ENCODE assay signal across 33 mouse cellular contexts in genomic region chr2:146246409-146247075, GRCm38 (mm10). TPM values are rescaled to one million over a fixed set of nuclear protein-coding genes. Genes with fewer than 3 reads are reported as not detected.
DNase-seq lines count a peak whose midpoint lies in the region; ATAC-seq lines count a peak whose summit lies in the region.
"Had no signal": no experiment of that assay in that cellular context is flagged by ENCODE, and none has a peak within 500 bp of the region (broad histone marks: within the 10 kb centered on the region; RNA-seq: fewer than 3 reads in every experiment).

No protein-coding gene starts in this region.

- H3K9ac ChIP-seq in midbrain, embryonic 11.5 days (ENCODE audit: low read length) = no peak overlapping the region
- no peak overlapping the region for H3K9ac ChIP-seq in midbrain, embryonic 15.5 days
- no peak overlapping the region for H3K9ac ChIP-seq in forebrain, embryonic 14.5 days (ENCODE audit: low read length)
- H3K9ac ChIP-seq: forebrain, postnatal 0 days; hindbrain, embryonic 14.5 days; limb, embryonic 13.5 days; neural tube, embryonic 12.5 days had no signal

- no peak for ATAC-seq in midbrain, embryonic 11.5 days (ENCODE audit: low FRiP score)
- no peak for ATAC-seq in midbrain, embryonic 15.5 days (replicated peaks)
- ATAC-seq in forebrain, embryonic 14.5 days = no peak
- ATAC-seq: forebrain, postnatal 0 days; inflammation-experienced regulatory T-cells, adult 6 months; midbrain, embryonic 16.5 days had no signal

- peak; percentile 31 to 39 for DNase-seq in frontal cortex, postnatal 36 days (ENCODE audit: low spot score in 2 of 2)
- no peak for DNase-seq in frontal cortex, postnatal 14 days (ENCODE audit: low spot score in 2 of 2)
- peak; percentile 79 for DNase-seq in midbrain, embryonic 11.5 days (ENCODE audit: low spot score, missing footprints)
- DNase-seq in brain, adult 2 months (ENCODE audit: low read depth, low spot score) = peak; percentile 63
- DNase-seq in yolk sac, embryonic 10.5 days (ENCODE audit: low spot score) = peak; percentile 33
- no peak for DNase-seq in forebrain, embryonic 14.5 days (ENCODE audit: low spot score)
- DNase-seq: adrenal gland, postnatal 25 days; cerebellum, adult 18-20 months; cerebellum, postnatal 14 days; forebrain, postnatal 0 days; gastrocnemius, adult 2 months; gastrocnemius, postnatal 36 days; heart, postnatal 10 days; kidney, adult 11 months; kidney, postnatal 36 days; spleen, adult 18-20 months; thymus, adult 2 months; thymus, postnatal 36 days had no signal

- no peaks in the 10 kb centered on the region for H3K27me3 ChIP-seq in midbrain, embryonic 11.5 days (ENCODE audit: control insufficient read depth, insufficient read depth, low read length)
- H3K27me3 ChIP-seq in midbrain, embryonic 15.5 days (replicated peaks) = no peaks in the 10 kb centered on the region
- no peaks in the 10 kb centered on the region for H3K27me3 ChIP-seq in forebrain, embryonic 14.5 days (replicated peaks; ENCODE audit: control insufficient read depth, insufficient read depth, low read length)
- H3K27me3 ChIP-seq: heart, embryonic 13.5 days; limb, embryonic 13.5 days; neural tube, embryonic 12.5 days had no signal

- peaks cover 4% of the 10 kb centered on the region; the same call in 1 of the 2 replicates for H3K4me1 ChIP-seq in midbrain, embryonic 11.5 days (ENCODE audit: control insufficient read depth, insufficient read depth, low read length)
- no peaks in the 10 kb centered on the region for H3K4me1 ChIP-seq in midbrain, embryonic 15.5 days
- peaks cover 4% of the 10 kb centered on the region for H3K4me1 ChIP-seq in forebrain, embryonic 14.5 days (ENCODE audit: control insufficient read depth, insufficient read depth, low read length)

- no peak overlapping the region for H3K27ac ChIP-seq in midbrain, embryonic 11.5 days (ENCODE audit: low read depth, low read length)
- no peak overlapping the region for H3K27ac ChIP-seq in midbrain, embryonic 15.5 days
- no peak overlapping the region for H3K27ac ChIP-seq in forebrain, embryonic 14.5 days (ENCODE audit: low read depth, low read length)
- H3K27ac ChIP-seq: gastrocnemius, adult 2 months; heart, embryonic 13.5 days; hindbrain, embryonic 14.5 days; layer of hippocampus, adult 2 months; limb, embryonic 13.5 days; macrophage; neural tube, embryonic 12.5 days had no signal

- no peaks in the 10 kb centered on the region for H3K9me3 ChIP-seq in midbrain, embryonic 11.5 days (ENCODE audit: control insufficient read depth, low read length)
- H3K9me3 ChIP-seq in midbrain, embryonic 15.5 days = no peaks in the 10 kb centered on the region
- H3K9me3 ChIP-seq in forebrain, embryonic 14.5 days (replicated peaks; ENCODE audit: control insufficient read depth, low read length) = no peaks in the 10 kb centered on the region
- H3K9me3 ChIP-seq: heart, embryonic 13.5 days; limb, embryonic 13.5 days; neural tube, embryonic 12.5 days had no signal

- H3K4me3 ChIP-seq in midbrain, embryonic 11.5 days (ENCODE audit: low read depth, low read length) = no peak overlapping the region
- no peak overlapping the region for H3K4me3 ChIP-seq in midbrain, embryonic 15.5 days
- H3K4me3 ChIP-seq in forebrain, embryonic 14.5 days (ENCODE audit: low read depth, low read length) = no peak overlapping the region
- H3K4me3 ChIP-seq: erythroblast, embryonic 14.5 days; gastrocnemius, adult 2 months; heart, embryonic 13.5 days; layer of hippocampus, adult 2 months; limb, embryonic 13.5 days; myocyte; neural tube, embryonic 12.5 days had no signal

- no peak overlapping the region for H3K4me2 ChIP-seq in midbrain, embryonic 11.5 days
- no peak overlapping the region for H3K4me2 ChIP-seq in midbrain, embryonic 15.5 days
- no peak overlapping the region for H3K4me2 ChIP-seq in forebrain, embryonic 14.5 days (ENCODE audit: low read length)
- H3K4me2 ChIP-seq: heart, embryonic 13.5 days; hindbrain, embryonic 14.5 days; limb, embryonic 13.5 days; liver, embryonic 11.5 days; neural tube, embryonic 12.5 days had no signal

- WGBS in midbrain, embryonic 11.5 days = 85% methylated on average over 4 of the region's 4 CpGs
- 74% methylated on average over 4 of the region's 4 CpGs for WGBS in midbrain, embryonic 15.5 days
- WGBS in forebrain, embryonic 14.5 days = 81% methylated on average over 4 of the region's 4 CpGs

- no peaks in the 10 kb centered on the region for H3K36me3 ChIP-seq in midbrain, embryonic 11.5 days (ENCODE audit: control insufficient read depth, insufficient read depth, low read length)
- no peaks in the 10 kb centered on the region for H3K36me3 ChIP-seq in midbrain, embryonic 15.5 days (replicated peaks)
- peaks cover 5% of the 10 kb centered on the region for H3K36me3 ChIP-seq in forebrain, embryonic 14.5 days (ENCODE audit: control insufficient read depth, insufficient read depth, low read length)
- H3K36me3 ChIP-seq: limb, embryonic 13.5 days; neural tube, embryonic 12.5 days had no signal

RNA-seq across cellular contexts. Expression of gene Insm1, which starts 24.8 kb away (rescaled TPM):
- 11.7 and 12.5 TPM in 2 replicates for polyA plus RNA-seq in midbrain, embryonic 11.5 days (2014; fragmentation: Nextera tagmentation; extraction: Ambion mirVana)
- 3.5 and 4.2 TPM in 2 replicates for polyA plus RNA-seq in midbrain, embryonic 15.5 days (2015; fragmentation: Nextera tagmentation; extraction: Ambion mirVana)
- polyA plus RNA-seq in forebrain, embryonic 14.5 days (2014; fragmentation: Nextera tagmentation; extraction: Ambion mirVana) = 12.6 and 14.7 TPM in 2 replicates
- polyA plus RNA-seq: erythroblast, embryonic 14.5 days; heart, embryonic 13.5 days; inflammation-experienced regulatory T-cells, adult 6 months; kidney, embryonic 14.5 days; limb, embryonic 13.5 days; liver, embryonic 11.5 days; liver, embryonic 16.5 days; lung, embryonic 16.5 days; macrophage; myocyte had no signal

Comparison
In these comparisons a context has a peak if more than half of its experiments do, and no peak if none do; other contexts are left out.
1. DNase-seq: peak in frontal cortex, postnatal 36 days (2 of 2), midbrain, embryonic 11.5 days (single experiment), brain, adult 2 months (single experiment) and yolk sac, embryonic 10.5 days (single experiment); none in frontal cortex, postnatal 14 days (0 of 2) and forebrain, embryonic 14.5 days (single experiment).